Mouse (Mus musculus) bone marrow, adult 2 months (tissue): ENCODE measurements around the gene Amz1. TPM values are rescaled to one million over a fixed set of nuclear protein-coding genes. Genes with fewer than 3 reads are reported as not detected.

Source experiments
- H3K27ac ChIP-seq: fragments of 200-500 bp; 2 replicates; pipeline ENCODE4 v1.5.1; 2012; ENCODE audit warnings: low read depth, mild to moderate bottlenecking, control low read depth, inconsistent platforms, low read length; ENCODE audit not compliant: control insufficient read depth, poor library complexity, insufficient read depth
- H3K4me1 ChIP-seq: fragments of 200-500 bp; 2 replicates; pipeline ENCODE4 v1.6.1; 2011; ENCODE audit warnings: low read length; ENCODE audit not compliant: control insufficient read depth, insufficient read depth
- H3K4me3 ChIP-seq: fragments of 200-500 bp; replicated peaks from 2 replicates; pipeline ENCODE3; 2011; ENCODE audit warnings: mild to moderate bottlenecking, low read depth, low read length, control low read depth; ENCODE audit not compliant: control insufficient read depth
- CTCF ChIP-seq: fragments of 200-500 bp; IDR thresholded peaks from 2 replicates; pipeline ENCODE4 v1.5.1; 2011; ENCODE audit warnings: low read length, control low read depth; ENCODE audit not compliant: control insufficient read depth, insufficient read depth
- POLR2A ChIP-seq: fragments of 200-500 bp; IDR thresholded peaks from 2 replicates; pipeline ENCODE4 v1.6.1; 2011; ENCODE audit warnings: low read depth, mild to moderate bottlenecking, control low read depth, low read length, borderline replicate concordance; ENCODE audit not compliant: control insufficient read depth
- WGBS: fragments of 180-500 bp; shearing (Covaris S2); methylation state at CpG from one replicate; pipeline ENCODE4 v1.1.7; 2018; 5-methylcytosine and 5-hydroxymethylcytosine counted together
- polyA plus RNA-seq: library from polyadenylated mRNA; stranded (reverse); fragments of >200 nt; gene quantifications from 2 replicates; pipeline ENCODE4 v1.2.4, GENCODE M21; 2011; ENCODE audit warnings: low replicate concordance; ENCODE audit not compliant: missing spikeins, insufficient read depth, insufficient read length

Gene Amz1
- polyA plus RNA-seq, 1 experiment: 2.7 TPM

DNA sequence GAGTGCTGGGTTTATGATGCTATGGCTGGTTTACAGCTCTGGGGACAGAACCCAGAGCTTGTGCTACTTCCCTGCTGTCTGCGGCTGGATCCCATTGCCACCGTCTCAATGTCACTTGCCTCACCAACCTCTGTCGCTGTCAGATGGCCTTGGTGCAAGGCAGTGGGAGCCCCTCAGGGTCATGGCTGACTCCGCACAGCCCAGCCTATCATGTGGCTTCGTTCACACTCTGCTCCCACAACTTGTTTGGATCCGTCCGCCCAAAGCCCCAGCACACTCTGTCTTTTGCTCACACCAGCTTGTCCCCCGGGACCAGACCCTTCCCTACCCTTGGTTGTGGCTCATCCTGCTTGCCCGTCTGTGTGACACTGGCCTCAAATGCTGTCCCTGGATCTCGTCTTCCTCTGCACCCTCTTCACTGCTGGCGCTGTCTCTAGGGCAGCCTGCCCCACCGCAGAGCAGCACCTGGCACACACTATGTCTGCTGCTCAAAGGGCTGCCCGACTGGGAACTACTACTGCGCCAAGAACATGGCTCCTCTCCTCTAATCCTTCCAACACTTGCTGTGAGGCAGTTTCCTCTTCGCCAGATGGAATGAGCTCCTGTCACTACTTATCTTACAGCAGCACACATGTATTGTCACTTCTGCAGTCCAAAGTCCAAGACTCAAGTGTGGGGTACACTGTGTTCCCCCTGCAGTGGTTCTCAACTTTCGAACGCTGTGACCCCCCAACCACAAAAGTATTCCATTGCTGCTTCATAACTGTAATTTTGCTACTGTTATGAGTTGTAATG is 3.2 kb downstream of the Amz1 start:
- WGBS: 81% methylated on average over 17 of the region's 17 CpGs
- no peak overlapping the region for H3K27ac ChIP-seq
- H3K4me1 ChIP-seq: peaks cover 6% of the 10 kb centered on the region
- no peak overlapping the region for H3K4me3 ChIP-seq
- TF ChIP-seq CTCF (no peak), POLR2A (no peak)

- H3K4me1 ChIP-seq: peaks cover 12% of the 10 kb centered on the region
- no peak for TF ChIP-seq CTCF
- no peak for TF ChIP-seq POLR2A
- no peak overlapping the region for H3K4me3 ChIP-seq
- 32% methylated on average over 11 of the region's 11 CpGs for WGBS
- peak overlapping the region; percentile 70 for H3K27ac ChIP-seq
These were observed 7.3 kb downstream of the Amz1 start for GRCm38 (mm10) chr5:140731040-140731797.

DNA sequence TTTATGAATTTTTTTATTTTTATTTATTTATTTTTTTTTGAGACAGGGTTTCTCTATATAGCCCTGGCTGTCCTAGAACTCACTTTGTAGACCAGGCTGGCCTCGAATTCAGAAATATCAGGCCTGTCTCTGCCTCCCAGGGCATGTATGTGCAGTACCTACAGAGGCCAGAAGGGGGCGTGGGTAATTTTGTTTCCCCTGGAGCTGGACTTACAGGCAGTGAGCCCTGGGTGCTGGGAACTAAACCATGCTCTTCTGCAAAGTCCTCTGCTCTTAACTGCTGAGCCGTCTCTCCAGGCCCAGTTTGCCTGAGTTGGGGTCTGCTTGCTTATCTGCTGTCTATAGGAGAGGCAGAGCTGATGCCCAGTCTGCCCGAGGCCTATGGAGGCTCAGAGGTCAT is 8.3 kb downstream of the Amz1 start:
- WGBS: 52% methylated on average over 4 of the region's 4 CpGs
- TF ChIP-seq CTCF (peak; percentile 47; the same call in 1 of the 2 replicates), POLR2A (no peak)
- Histone ChIP-seq H3K4me1 (peaks cover 15% of the 10 kb centered on the region), H3K4me3 (no peak overlapping the region), H3K27ac (no peak overlapping the region)

DNA sequence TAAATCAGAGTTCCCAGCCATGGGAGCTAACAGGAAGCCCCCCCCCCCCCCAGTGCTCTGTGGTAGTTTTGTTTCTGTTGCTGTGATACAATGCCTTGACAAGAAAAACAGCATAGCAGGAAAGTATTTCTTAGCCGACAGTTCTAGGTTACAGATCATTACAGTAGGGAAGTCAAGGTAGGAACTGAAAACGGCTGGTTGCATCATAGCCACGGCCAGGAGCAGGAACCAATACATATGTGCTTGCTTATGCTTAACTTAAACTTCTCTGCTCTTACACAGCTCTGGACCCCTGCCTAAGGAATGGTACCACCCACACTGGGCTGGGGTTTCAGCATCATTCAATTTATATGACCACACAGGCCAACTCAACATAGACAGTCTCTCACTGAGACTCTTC is 9.4 kb downstream of the Amz1 start:
- H3K4me3 ChIP-seq: no peak overlapping the region
- peak overlapping the region; percentile 68; the same call in 1 of the 2 replicates for H3K27ac ChIP-seq
- TF ChIP-seq CTCF (no peak), POLR2A (no peak)
- 5% methylated on average over 3 of the region's 3 CpGs for WGBS
- peaks cover 16% of the 10 kb centered on the region for H3K4me1 ChIP-seq

GRCm38 (mm10) chr5:140735297-140735696 is 11.4 kb downstream of the Amz1 start:
- TF ChIP-seq CTCF: no peak
- no peak for TF ChIP-seq POLR2A
- Histone ChIP-seq H3K4me3 (peak overlapping the region; percentile 17), H3K4me1 (peaks cover 16% of the 10 kb centered on the region), H3K27ac (no peak overlapping the region)
- WGBS: under 1% methylated on average over 22 of the region's 22 CpGs

GRCm38 (mm10) chr5:140736166-140736565 is 12.2 kb downstream of the Amz1 start:
- Histone ChIP-seq H3K27ac (no peak overlapping the region), H3K4me3 (peak overlapping the region; percentile 17), H3K4me1 (peaks cover 14% of the 10 kb centered on the region)
- TF ChIP-seq POLR2A: no peak
- no peak for TF ChIP-seq CTCF
- 4% methylated on average over 13 of the region's 13 CpGs for WGBS

DNA sequence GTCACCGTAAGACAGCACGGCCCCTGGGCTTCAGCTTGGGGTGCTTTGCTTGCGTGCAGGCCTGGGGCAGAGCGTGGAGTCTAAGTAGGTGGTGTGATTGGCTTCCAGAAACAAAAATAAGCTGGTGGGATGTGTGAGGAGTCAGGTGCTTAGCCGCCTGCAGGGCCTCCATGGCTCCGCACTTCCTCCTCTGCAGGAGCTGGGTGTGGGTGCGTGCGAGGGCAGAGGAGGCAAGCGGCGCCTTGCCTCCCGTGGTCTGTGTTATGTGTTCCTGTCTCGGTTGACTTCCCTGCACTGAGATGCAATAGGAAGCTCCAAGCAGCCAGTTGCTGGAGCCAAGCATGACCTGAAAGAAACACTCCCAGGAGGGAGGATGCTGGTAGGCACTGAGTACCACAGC is 15.9 kb downstream of the Amz1 start:
- Histone ChIP-seq H3K4me1 (peaks cover 4% of the 10 kb centered on the region; the same call in 1 of the 2 replicates), H3K27ac (peak overlapping the region; percentile 1; the same call in 1 of the 2 replicates), H3K4me3 (no peak overlapping the region)
- TF ChIP-seq POLR2A (no peak), CTCF (no peak)
- WGBS: 46% methylated on average over 12 of the region's 12 CpGs

DNA sequence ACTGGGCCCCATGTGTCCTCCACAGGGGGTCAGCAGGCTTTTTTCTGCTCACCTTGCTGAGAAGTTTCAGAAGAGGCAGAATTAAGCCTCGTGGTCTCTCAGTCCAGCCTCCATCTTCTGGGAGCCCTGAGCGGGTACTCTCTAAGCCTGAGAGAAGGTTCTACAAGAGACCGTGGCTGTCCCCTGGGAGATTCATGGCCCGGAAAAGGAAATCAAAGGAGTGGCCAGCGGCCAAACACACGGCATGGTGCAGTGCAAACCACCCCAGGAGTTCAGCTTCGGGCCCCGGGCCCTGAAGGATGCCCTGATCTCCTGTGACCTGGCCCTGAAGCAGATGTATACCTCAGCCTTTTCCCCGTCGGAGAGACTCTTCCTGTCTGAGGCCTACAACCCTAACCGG is 17.1 kb downstream of the Amz1 start:
- 73% methylated on average over 11 of the region's 11 CpGs for WGBS
- no peak overlapping the region for H3K27ac ChIP-seq
- TF ChIP-seq CTCF: no peak
- TF ChIP-seq POLR2A: no peak
- H3K4me3 ChIP-seq: no peak overlapping the region
- H3K4me1 ChIP-seq: peaks cover 4% of the 10 kb centered on the region; the same call in 1 of the 2 replicates
